Mouse (Mus musculus) layer of hippocampus, adult 18-20 months (tissue): Measurements from ENCODE around the gene 9330182L06Rik. TPM values are rescaled to one million over a fixed set of nuclear protein-coding genes. Genes with fewer than 3 reads are reported as not detected.

ENCODE experiments used
- DNase-seq, 2 experiments: peaks; one replicate each; pipeline ENCODE4 v3.0.0; 2022; ENCODE audit warnings: low spot score in 2 of 2
- microRNA-seq, 2 experiments: library from miRNA; unstranded; fragments of <30 nt; microRNA quantifications; one replicate each; pipeline ENCODE4 v1.2.0; 2021
- total RNA-seq, 2 experiments: library from RNA; stranded (reverse); gene quantifications; 2 replicates each; pipeline ENCODE4 v1.2.3; 2021

Gene 9330182L06Rik
- total RNA-seq, 2 experiments from 2014 or later: 19.6 to 21.8 TPM

- no peak for DNase-seq
Measured at GRCm38 (mm10) chr5:9525507-9525906, 259.6 kb downstream of the 9330182L06Rik start.

Small RNAs within 50 kb of the gene (microRNA-seq; reads per million reads assigned to microRNA genes)
- 3.2 to 4.5 reads per million in 2 experiments for gene Mir879

Other genes starting within 250 kb of the 9330182L06Rik start
- 10 to 100 TPM in 1 of 2 experiments, 1 to 10 TPM in 1; 9.9 to 11.7 TPM for gene Tmem243, start 165.4 kb upstream of the 9330182L06Rik start, total RNA-seq
- gene Dmtf1, start 104.3 kb upstream of the 9330182L06Rik start, total RNA-seq: 10 to 100 TPM; 49.0 to 50.2 TPM